Mouse (Mus musculus) adrenal gland, adult (tissue): ENCODE data around the gene Ankrd44.

ENCODE experiments used
- DNase-seq, 2 experiments: peaks; one replicate each; pipeline ENCODE4 v3.0.0; 2022 to 2023; ENCODE audit warnings: low spot score in 1 of 2; ENCODE audit not compliant: inconsistent age in 2 of 2

The Ankrd44 gene

DNA sequence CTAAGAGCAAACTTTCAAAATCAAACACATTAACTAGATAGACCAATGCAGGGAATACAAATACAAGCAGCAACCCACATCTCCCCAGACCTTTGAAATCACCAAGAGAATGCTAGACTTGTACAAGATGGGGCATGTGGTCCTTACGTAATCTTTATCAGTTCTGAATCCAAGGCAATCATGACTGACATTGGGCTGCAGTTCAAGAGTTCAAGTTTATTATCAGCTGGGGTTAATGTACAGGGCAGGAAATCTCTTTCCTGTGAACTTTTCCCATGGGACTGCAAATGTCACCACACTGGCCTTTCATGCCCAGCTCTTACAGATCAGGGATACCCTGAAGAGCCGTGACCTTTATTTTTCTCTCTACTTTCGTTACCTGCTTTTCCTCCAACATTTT is 154.7 kb downstream of the Ankrd44 start:
- DNase-seq, result peak in 1 of 2 experiments; percentile 24

- no peak for DNase-seq
Measured at GRCm38 (mm10) chr1:54767221-54767620, 159.0 kb downstream of the Ankrd44 start.

GRCm38 (mm10) chr1:54765632-54766238 is 160.5 kb downstream of the Ankrd44 start:
- peak; percentile 26 to 76 for DNase-seq

GRCm38 (mm10) chr1:54762216-54762807 is 163.9 kb downstream of the Ankrd44 start:
- no peak for DNase-seq

GRCm38 (mm10) chr1:54759841-54760240 is 166.3 kb downstream of the Ankrd44 start:
- DNase-seq, result no peak

- no peak for DNase-seq
Measured at GRCm38 (mm10) chr1:54757291-54757690, 168.9 kb downstream of the Ankrd44 start.

DNA sequence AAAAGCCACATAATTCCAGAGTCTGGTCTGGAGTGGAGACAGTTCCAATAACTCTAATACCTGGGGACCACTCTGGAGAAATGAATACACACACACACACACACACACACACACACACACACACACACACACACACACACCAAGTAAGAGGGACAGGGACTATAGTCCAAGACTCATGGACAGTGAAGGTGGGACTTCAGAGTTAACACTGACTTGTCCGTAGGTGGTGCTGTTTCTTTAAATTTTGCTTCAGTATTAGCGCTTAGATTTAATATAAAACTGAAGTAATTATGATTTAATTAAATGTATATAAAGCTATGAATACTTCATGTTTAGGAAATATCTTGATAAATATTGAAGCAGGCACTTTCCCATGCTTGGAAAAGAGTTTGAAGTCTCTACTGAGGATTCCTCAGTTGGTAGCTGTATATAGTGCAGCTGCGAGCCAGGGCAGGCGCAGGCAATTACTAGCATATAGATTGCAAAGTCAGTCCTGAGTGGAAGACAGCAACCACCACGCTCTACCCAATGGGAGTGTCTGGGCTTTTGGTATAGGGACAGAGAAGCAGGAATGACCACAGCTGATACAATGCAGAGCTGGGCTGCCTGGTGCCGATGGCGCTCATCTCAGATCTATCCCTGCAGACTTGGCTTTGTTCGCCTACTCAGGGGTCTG is 170.4 kb downstream of the Ankrd44 start:
- no peak for DNase-seq

- DNase-seq, result no peak
Measured at GRCm38 (mm10) chr1:54749961-54750360, 176.2 kb downstream of the Ankrd44 start.

- peak in 1 of 2 experiments; percentile 57 for DNase-seq
Measured at GRCm38 (mm10) chr1:54749516-54749915, 176.7 kb downstream of the Ankrd44 start.

DNA sequence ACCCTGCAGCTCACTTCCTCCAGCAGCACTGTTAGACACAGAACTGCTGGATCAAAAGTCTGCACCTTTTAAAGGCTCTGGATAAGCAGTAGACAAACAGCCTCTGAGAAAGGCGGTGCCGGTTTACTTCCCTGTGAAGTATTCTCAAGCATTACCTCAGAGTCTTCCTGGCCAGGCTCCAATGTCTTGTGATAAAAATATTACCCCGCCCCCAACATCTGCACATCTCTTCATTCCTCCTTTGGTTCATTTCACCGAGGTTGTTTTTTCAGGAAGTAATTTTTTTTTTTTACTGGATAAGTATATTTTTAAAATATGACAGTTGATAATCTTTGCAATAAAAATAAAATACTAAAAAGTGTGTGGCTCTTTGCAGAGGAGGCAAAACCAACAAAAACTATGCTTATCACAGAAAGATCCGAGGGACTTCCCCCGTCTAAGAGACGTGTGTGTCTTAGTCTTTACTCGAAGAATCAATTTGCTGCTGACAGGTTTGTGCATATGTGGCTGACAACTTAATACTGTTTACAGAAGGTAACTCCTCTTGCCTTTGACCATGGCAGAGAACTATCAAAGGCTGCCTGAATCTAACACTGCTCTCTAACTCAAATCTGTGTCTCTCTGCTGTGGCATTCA is 178.3 kb downstream of the Ankrd44 start:
- DNase-seq, result peak in 1 of 2 experiments; percentile 43

DNA sequence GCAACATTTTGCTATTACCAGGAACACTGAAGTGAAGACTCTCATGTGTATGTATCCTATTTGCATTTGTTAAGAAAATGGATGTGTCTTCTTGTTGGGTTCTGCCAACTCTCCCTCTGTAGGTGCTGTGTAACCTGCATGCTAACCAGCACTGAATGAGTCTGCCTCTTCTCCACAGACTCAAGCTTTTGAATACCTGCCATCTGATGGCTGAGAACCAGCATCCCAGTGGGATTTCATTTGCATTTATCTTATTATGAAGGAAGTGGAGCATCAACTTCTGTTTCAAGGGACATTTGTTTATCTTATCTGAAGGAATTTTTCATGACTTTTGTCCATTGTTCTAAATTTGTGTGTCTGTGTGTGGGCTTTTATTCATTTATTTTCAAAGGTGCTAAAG is 180.5 kb downstream of the Ankrd44 start:
- no peak for DNase-seq

DNA sequence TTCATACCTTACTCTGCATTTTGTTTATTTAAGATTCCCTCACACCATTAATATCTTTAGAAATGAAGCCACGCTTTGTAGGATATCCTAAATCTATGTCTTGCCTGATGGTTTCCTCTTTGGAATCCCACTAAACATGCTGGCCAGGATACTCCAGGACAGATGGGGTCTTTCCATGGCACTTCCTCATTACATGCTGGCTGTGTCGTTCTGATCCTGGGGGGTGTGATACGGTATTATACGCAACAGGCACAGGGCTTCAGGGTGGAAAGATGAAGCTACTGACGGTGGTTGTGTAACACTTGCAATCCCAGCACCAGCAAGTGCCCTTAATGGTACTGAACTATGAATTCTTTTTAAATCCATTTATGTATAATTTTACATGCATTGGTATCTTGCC is 182.0 kb downstream of the Ankrd44 start:
- DNase-seq, result no peak

DNA sequence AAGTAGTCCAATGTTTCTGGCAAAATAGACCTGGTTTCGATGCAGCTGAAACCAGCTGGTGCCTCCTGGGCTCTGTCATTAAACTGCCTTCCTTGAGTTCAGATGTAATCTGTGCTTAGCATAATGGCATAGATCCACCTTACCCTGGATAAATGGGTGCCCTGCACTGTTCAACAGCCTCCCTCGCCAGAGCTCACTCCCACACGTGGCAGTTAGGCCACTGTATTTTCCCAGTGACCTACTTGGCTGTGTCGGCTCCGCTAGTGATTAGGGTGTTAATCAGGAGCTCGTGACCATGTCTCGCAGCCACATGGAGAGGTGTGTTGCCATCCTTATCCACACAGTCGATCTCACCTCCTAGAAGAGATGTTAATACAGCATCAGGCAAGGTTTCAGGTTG is 183.1 kb downstream of the Ankrd44 start:
- DNase-seq, result no peak

DNA sequence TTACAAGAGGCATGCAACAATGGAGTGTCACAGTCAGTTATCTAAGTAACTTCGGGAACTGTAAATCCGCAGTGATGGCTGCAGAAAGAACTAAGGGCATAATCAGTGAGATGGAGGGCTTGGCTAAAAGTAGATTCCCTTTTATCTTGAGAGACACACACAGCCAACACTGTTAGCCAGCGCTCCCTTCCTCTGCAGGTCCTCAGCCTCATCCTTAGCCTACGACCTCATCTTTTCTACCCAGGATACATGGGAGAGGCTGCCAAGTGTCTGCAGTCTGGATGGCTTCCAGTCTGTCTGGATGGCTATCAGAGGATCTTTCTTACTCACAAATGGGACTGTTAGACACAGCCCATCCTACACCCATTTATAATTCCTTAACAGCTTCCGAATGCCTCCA is 185.3 kb downstream of the Ankrd44 start:
- DNase-seq, result peak; percentile 29 to 66

- no peak for DNase-seq
Measured at GRCm38 (mm10) chr1:54737472-54737871, 188.7 kb downstream of the Ankrd44 start.

DNA sequence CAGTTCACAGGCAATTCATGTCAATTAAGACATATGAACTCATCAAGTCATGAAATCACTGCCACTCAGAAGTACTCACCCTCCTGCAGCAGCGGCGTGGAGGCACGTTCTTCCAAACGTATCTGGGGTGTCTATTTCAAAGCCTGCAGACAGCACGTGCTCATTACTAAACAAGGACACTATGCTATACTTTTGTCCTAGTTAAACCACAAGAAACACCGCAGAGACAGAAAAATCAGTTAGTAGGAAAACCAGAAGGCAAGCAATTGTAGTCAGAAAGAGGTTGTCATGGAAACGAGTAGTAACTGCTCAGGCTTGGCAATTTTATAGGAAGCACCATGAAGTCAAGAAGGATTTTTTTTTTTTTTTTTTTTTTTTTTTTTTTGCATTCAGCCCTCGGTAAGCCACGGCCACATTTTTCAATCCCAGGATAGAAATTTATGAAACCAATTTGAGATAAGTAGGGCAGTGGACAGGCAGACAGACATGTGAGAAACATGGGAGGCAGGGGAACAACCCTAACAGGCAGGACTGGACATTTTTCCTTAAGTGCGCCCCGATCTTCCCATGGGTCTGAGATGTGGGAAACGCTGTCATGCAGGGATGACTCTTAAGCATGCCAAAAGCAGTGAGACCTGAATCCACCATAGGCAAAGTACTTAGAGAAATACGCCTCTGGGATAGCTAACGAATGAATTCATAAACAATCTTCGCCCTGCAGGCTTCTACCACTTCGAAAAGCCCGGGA is 191.1 kb downstream of the Ankrd44 start:
- no peak for DNase-seq

- DNase-seq, result peak in 1 of 2 experiments; percentile 48
Measured at GRCm38 (mm10) chr1:54729316-54729715, 196.9 kb downstream of the Ankrd44 start.

GRCm38 (mm10) chr1:54726555-54726954 is 199.6 kb downstream of the Ankrd44 start:
- DNase-seq, result no peak

DNA sequence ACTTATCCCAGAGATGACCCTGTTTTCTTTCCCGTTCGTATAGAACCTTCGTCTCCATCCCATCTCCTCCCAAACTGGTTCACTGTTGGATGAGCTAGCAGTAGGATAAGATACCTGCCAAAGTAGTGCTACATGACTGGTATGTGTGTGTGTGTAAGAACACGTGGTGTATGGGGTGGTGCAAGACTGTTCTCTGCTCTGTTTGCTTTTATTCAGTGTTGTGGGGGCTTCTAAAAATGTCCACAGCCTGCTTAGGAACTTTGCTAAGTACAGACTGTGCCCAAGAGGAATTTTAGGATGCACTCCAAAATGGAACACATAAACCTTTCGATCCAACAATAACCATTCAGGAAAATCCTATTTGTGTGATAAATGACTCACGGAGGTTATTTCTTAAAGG is 209.3 kb downstream of the Ankrd44 start:
- DNase-seq, result no peak

DNA sequence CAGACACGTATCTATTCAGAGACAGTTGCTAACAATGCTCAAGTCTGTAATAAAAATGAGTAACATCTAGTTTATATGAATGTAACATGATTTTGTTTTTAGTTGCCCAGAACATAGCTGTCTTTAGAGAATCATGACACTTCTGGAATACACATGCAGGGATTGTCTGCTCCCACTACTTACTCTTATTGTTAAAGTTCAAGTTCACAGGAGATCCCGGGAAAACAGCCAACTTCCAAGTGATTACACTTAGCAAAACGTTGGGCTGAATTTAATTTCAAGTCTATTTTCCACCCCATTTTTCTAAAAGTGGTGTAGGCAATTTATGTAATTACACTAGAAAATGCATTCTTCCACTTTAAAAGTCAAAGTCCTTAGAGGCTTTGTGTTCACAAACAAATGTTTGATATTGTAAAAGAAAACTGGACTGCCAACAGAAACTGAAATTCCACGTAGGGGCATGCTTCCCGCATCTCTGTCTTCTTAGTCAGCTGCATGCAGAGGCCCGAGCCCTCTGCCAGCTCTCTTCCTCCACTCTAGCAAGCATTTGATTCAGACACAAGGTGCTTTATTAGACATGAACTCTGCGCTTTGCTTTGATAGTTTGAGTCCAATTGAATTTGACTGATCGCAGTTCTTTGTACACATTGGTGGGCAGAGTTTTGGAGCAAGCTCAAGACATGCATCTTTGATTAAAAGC is 211.0 kb downstream of the Ankrd44 start:
- DNase-seq, result peak in 1 of 2 experiments; percentile 58
